Mouse (Mus musculus) neural tube, embryonic 12.5 days (tissue): ENCODE results near the gene Cachd1. TPM values are rescaled to one million over a fixed set of nuclear protein-coding genes. Genes with fewer than 3 reads are reported as not detected.

Experiments
- ATAC-seq: fragments of 200-750 bp; cut with Nextera tagmentation; 2 replicates; pipeline ENCODE4 v1.8.0; 2017; ENCODE audit warnings: low read depth, mild to moderate bottlenecking, moderate TSS enrichment, moderate library complexity; ENCODE audit not compliant: low FRiP score
- H3K27ac ChIP-seq: fragments of 300-500 bp; sonication (generic); 2 replicates; pipeline ENCODE4 v1.5.1; 2016
- H3K27me3 ChIP-seq: fragments of 300-500 bp; sonication (generic); replicated peaks from 2 replicates; pipeline ENCODE4 v1.6.1; 2016; ENCODE audit warnings: mild to moderate bottlenecking
- H3K36me3 ChIP-seq: fragments of 300-500 bp; sonication (generic); 2 replicates; pipeline ENCODE4 v1.6.1; 2016; ENCODE audit warnings: mild to moderate bottlenecking
- H3K4me1 ChIP-seq: fragments of 300-500 bp; sonication (generic); 2 replicates; pipeline ENCODE4 v1.6.1; 2016
- H3K4me2 ChIP-seq: fragments of 300-500 bp; sonication (generic); replicated peaks from 2 replicates; pipeline ENCODE4 v1.6.1; 2016; ENCODE audit warnings: mild to moderate bottlenecking
- H3K4me3 ChIP-seq: fragments of 300-500 bp; sonication (generic); 2 replicates; pipeline ENCODE4 v1.5.1; 2016
- H3K9ac ChIP-seq: fragments of 300-500 bp; sonication (generic); 2 replicates; pipeline ENCODE4 v1.6.1; 2016; ENCODE audit warnings: mild to moderate bottlenecking
- H3K9me3 ChIP-seq: fragments of 300-500 bp; sonication (generic); 2 replicates; pipeline ENCODE4 v1.6.1; 2016; ENCODE audit warnings: mild to moderate bottlenecking
- WGBS: fragments of 180-500 bp; shearing (Covaris S2); methylation state at CpG from one replicate; pipeline ENCODE4 v1.1.7; 2016; 5-methylcytosine and 5-hydroxymethylcytosine counted together
- polyA plus RNA-seq: library from polyadenylated mRNA; unstranded; fragments of >200 nt; fragmentation: Nextera tagmentation; extraction: Ambion mirVana; gene quantifications from 2 replicates; pipeline ENCODE4 v1.2.1, GENCODE M21; 2016

The Cachd1 gene
- polyA plus RNA-seq, 1 experiment from 2014 or later, result 30.2 TPM

- H3K4me2 ChIP-seq, result peak overlapping the region; percentile 36
- WGBS, result 3% methylated on average over 19 of the region's 19 CpGs
- peaks cover 51% of the 10 kb centered on the region for H3K4me1 ChIP-seq
- no peak overlapping the region for H3K4me3 ChIP-seq
- H3K36me3 ChIP-seq, result no peaks in the 10 kb centered on the region
- H3K9me3 ChIP-seq, result no peaks in the 10 kb centered on the region
- no peaks in the 10 kb centered on the region for H3K27me3 ChIP-seq
- H3K27ac ChIP-seq, result peak overlapping the region; percentile 57; the same call in 1 of the 2 replicates
- peak overlapping the region; percentile 30; the same call in 1 of the 2 replicates for H3K9ac ChIP-seq
- ATAC-seq, result peak; percentile 73
Measured at GRCm38 (mm10) chr4:100885793-100886742, 109.6 kb downstream of the Cachd1 start.

GRCm38 (mm10) chr4:100886743-100887416 lies 110.4 kb downstream of the Cachd1 start:
- Histone ChIP-seq H3K4me2 (peak overlapping the region; percentile 36), H3K27ac (peak overlapping the region; percentile 57; the same call in 1 of the 2 replicates), H3K27me3 (no peaks in the 10 kb centered on the region), H3K9ac (peak overlapping the region; percentile 30; the same call in 1 of the 2 replicates), H3K4me3 (no peak overlapping the region), H3K36me3 (no peaks in the 10 kb centered on the region), H3K9me3 (no peaks in the 10 kb centered on the region), H3K4me1 (peaks cover 51% of the 10 kb centered on the region)
- ATAC-seq, result no peak; the same call in 1 of the 2 replicates
- WGBS, result 56% methylated on average over 8 of the region's 8 CpGs

DNA sequence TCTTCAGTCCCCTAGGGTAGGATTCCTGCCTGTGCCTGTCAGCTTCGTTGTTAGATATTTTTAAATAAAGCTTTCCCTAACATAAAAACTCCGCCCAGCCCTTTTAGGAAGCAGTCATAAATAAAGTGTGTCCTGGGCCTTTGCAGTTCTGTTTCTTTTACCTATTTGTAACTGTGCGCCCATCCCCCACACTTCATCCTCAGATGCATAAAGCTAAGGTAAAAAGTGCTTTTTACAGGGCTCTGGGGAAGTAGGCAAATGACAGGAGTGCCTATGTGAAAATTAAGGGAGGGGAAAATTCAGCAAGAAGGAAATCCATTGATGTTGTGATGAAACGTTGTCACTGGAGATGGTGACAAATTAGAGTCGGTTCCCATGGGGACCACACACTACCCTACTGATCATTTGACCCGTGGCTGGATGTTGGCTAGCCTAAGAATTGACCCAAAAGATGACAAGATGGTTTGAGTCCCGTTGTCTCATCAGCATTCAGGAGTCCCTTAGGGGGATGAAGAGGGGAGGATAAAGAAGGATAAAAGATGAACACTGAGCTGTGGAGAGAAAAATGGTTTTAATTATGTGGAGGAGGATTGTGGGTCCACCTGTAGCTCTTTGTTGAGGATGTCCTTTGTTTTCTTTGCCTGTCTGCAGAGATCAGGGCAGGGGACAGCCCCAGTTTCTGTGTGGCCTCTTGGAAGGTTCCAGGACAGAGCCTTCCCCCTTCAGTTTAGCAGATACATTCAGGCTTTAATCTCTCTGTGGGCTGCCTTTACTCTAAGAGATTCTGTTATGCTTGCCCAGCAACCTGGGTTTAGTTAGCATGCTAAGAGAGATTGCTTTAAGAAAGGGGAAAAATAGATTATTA lies 113.9 kb downstream of the Cachd1 start:
- Histone ChIP-seq H3K27ac (no peak overlapping the region), H3K4me3 (no peak overlapping the region), H3K9ac (no peak overlapping the region), H3K9me3 (no peaks in the 10 kb centered on the region), H3K36me3 (no peaks in the 10 kb centered on the region), H3K4me2 (0 out of 2 replicates have a peak overlapping the region, but pooled peaks have one; percentile 12), H3K4me1 (peaks cover 42% of the 10 kb centered on the region), H3K27me3 (no peaks in the 10 kb centered on the region)
- 13% methylated on average over 7 of the region's 7 CpGs for WGBS
- ATAC-seq, result no peak

- no peak overlapping the region for H3K4me2 ChIP-seq
- H3K27me3 ChIP-seq, result no peaks in the 10 kb centered on the region
- H3K4me3 ChIP-seq, result no peak overlapping the region
- ATAC-seq, result no peak
- H3K36me3 ChIP-seq, result 0 out of 2 replicates have a peak, but pooled peaks cover 2% of the 10 kb centered on the region
- no peak overlapping the region for H3K27ac ChIP-seq
- peaks cover 17% of the 10 kb centered on the region for H3K4me1 ChIP-seq
- no peak overlapping the region for H3K9ac ChIP-seq
- H3K9me3 ChIP-seq, result no peaks in the 10 kb centered on the region
Measured at GRCm38 (mm10) chr4:100893739-100894138, 117.3 kb downstream of the Cachd1 start.

GRCm38 (mm10) chr4:100894142-100894541 lies 117.7 kb downstream of the Cachd1 start:
- Histone ChIP-seq H3K4me1 (peaks cover 16% of the 10 kb centered on the region), H3K27ac (no peak overlapping the region), H3K4me2 (no peak overlapping the region), H3K36me3 (peaks cover 6% of the 10 kb centered on the region; the same call in 1 of the 2 replicates), H3K9ac (no peak overlapping the region), H3K27me3 (no peaks in the 10 kb centered on the region), H3K4me3 (no peak overlapping the region), H3K9me3 (no peaks in the 10 kb centered on the region)
- no peak for ATAC-seq
- WGBS, result 77% methylated on average over 2 of the region's 2 CpGs

GRCm38 (mm10) chr4:100896260-100897010 lies 120.0 kb downstream of the Cachd1 start:
- H3K9me3 ChIP-seq, result no peaks in the 10 kb centered on the region
- H3K9ac ChIP-seq, result no peak overlapping the region
- peaks cover 7% of the 10 kb centered on the region; the same call in 1 of the 2 replicates for H3K36me3 ChIP-seq
- peak; percentile 70 for ATAC-seq
- no peak overlapping the region for H3K4me2 ChIP-seq
- H3K4me3 ChIP-seq, result no peak overlapping the region
- H3K27ac ChIP-seq, result no peak overlapping the region
- 70% methylated on average over 8 of the region's 8 CpGs for WGBS
- no peaks in the 10 kb centered on the region for H3K27me3 ChIP-seq
- no peaks in the 10 kb centered on the region for H3K4me1 ChIP-seq

DNA sequence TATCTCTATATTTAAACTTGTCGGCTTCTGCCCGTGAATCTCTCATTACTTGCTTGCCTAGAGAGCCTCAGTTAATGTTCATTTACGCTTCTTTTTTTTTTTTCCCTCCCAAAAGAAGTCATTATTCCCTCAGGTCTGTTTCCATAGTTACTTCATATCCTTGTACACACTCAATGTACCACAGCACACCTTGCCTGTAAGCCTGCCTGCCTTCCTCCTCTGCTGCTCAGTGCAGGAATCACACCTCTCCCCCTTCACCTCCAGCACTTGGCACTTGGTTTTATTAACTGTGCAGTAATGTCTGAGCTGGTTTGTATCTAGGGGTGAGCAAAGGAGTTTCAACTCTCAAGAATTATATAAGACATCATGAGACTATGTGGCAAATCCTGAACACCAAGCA lies 121.5 kb downstream of the Cachd1 start:
- ATAC-seq, result no peak
- Histone ChIP-seq H3K9ac (no peak overlapping the region), H3K4me2 (no peak overlapping the region), H3K9me3 (no peaks in the 10 kb centered on the region), H3K4me3 (no peak overlapping the region), H3K27ac (no peak overlapping the region), H3K36me3 (peaks cover 7% of the 10 kb centered on the region; the same call in 1 of the 2 replicates), H3K27me3 (no peaks in the 10 kb centered on the region), H3K4me1 (no peaks in the 10 kb centered on the region; the same call in 1 of the 2 replicates)
- 88% methylated on average over 3 of the region's 3 CpGs for WGBS

GRCm38 (mm10) chr4:100909694-100910340 lies 133.3 kb downstream of the Cachd1 start:
- 61% methylated on average over 9 of the region's 9 CpGs for WGBS
- Histone ChIP-seq H3K27me3 (no peaks in the 10 kb centered on the region), H3K4me3 (no peak overlapping the region), H3K9ac (no peak overlapping the region), H3K4me2 (peak overlapping the region; percentile 12; the same call in 1 of the 2 replicates), H3K4me1 (peaks cover 52% of the 10 kb centered on the region), H3K9me3 (no peaks in the 10 kb centered on the region), H3K27ac (no peak overlapping the region), H3K36me3 (no peaks in the 10 kb centered on the region)
- ATAC-seq, result no peak

DNA sequence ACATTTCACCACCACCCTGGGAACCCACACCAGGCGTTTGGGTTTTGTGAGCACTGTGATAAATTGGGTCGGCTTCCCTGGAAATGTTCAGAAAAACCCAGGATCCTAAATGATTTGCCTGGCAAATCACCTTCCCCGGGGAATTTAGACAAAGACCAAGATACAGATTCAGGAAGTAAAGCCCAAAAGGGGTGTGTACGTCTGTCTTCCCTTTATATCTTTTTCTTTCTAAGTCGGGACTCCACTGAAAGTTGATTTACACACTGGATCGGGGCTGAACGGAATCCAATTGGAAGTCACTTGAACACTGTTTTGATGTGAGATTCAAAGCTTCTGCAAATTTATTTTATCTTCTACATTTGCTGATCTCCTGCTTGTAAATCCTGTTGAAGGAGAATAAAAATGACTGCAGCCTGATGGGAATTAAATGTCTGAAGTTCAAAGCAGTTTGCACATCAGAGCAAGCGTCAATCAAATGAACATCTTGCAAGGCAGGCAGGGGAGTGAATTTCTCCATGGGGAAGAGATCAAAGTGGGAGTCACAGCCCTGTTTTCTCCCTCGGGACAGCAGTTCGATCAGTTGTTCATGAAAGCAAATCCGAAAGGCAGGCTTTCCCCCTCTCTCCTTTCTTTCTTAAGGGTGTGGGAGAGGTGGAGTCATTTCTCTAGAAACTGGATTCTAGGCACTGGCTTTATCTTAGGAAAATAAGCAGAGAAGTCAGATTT lies 134.3 kb downstream of the Cachd1 start:
- ATAC-seq, result no peak
- H3K27ac ChIP-seq, result no peak overlapping the region
- 6% methylated on average over 11 of the region's 11 CpGs for WGBS

GRCm38 (mm10) chr4:100911658-100912057 lies 135.2 kb downstream of the Cachd1 start:
- no peaks in the 10 kb centered on the region for H3K36me3 ChIP-seq
- no peaks in the 10 kb centered on the region for H3K9me3 ChIP-seq
- peaks cover 50% of the 10 kb centered on the region for H3K4me1 ChIP-seq
- H3K27ac ChIP-seq, result no peak overlapping the region
- no peak overlapping the region for H3K4me2 ChIP-seq
- no peak overlapping the region for H3K9ac ChIP-seq
- ATAC-seq, result no peak
- no peaks in the 10 kb centered on the region for H3K27me3 ChIP-seq
- no peak overlapping the region for H3K4me3 ChIP-seq
- 41% methylated on average over 3 of the region's 3 CpGs for WGBS

More for the DNA sequence above, 134.3 kb downstream of the Cachd1 start:
- no peaks in the 10 kb centered on the region for H3K27me3 ChIP-seq
- H3K4me2 ChIP-seq, result peak overlapping the region; percentile 12
- H3K9me3 ChIP-seq, result no peaks in the 10 kb centered on the region
- peaks cover 50% of the 10 kb centered on the region for H3K4me1 ChIP-seq
- no peaks in the 10 kb centered on the region for H3K36me3 ChIP-seq
- H3K9ac ChIP-seq, result no peak overlapping the region
- no peak overlapping the region for H3K4me3 ChIP-seq
